Mouse (Mus musculus) testis, adult 2 months (tissue): ENCODE measurements around the gene B3gnt7.

Experiments
- CTCF ChIP-seq: fragments of 200-500 bp; IDR thresholded peaks from 2 replicates; pipeline ENCODE4 v1.5.1; 2012; ENCODE audit warnings: low read depth, mild to moderate bottlenecking, inconsistent platforms, low read length, moderate library complexity; ENCODE audit not compliant: control insufficient read depth, insufficient read depth, insufficient replicate concordance
- POLR2A ChIP-seq: fragments of 200-500 bp; IDR thresholded peaks from 2 replicates; pipeline ENCODE4 v1.6.1; 2012; ENCODE audit warnings: low read depth, mild to moderate bottlenecking, inconsistent platforms, low read length, moderate library complexity; ENCODE audit not compliant: control insufficient read depth

DNA sequence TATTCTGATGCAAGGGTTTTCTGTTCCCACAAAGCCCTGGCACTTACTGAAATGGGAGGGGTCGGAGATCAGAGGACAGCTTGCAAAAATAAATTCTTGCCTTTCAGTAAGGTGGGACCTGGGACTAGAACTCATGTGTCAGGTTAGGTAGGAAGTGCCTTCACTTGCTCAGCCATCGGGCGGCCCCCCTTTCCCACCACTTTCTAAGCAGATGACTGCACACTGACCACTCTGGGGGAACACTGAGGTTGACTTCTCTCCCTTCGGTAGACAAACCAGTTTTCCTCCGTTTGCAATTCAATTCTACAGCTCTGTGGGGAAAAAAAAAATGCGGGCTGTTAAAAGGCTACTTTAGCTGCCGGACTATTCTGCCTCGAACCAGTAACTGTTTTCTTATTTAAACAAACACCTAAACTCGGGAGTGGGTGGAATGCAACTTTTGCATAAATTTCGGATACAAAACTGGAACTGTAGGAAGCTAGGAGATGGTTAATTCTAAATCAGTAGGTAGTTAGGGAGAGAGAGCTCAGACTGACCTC lies 8.9 kb downstream of the B3gnt7 start:
- TF ChIP-seq POLR2A (no peak), CTCF (no peak)
